Mouse (Mus musculus): Measurements from ENCODE around the gene Xkr8.
"Not testable (repeated sequence)": the region's sequence is repeated elsewhere in the genome, so short reads cannot be mapped to it uniquely, and the experiment has no call there.

Gene Xkr8

GRCm38 (mm10) chr4:132732148-132732684, at the start of gene Xkr8:
TSS of gene Xkr8 (minus strand) at chr4:132732546.
- peak; percentile 92 for DNase-seq (ENCODE audit: low spot score)

GRCm38 (mm10) chr4:132780288-132780687, 47.9 kb upstream of the Xkr8 start:
- DNase-seq (ENCODE audit: low spot score): peak; percentile 58

- no peak for DNase-seq (ENCODE audit: low spot score)
Observed at GRCm38 (mm10) chr4:132778562-132779201, 46.3 kb upstream of the Xkr8 start.

- peak; percentile 65 for DNase-seq (ENCODE audit: low spot score)
Observed at GRCm38 (mm10) chr4:132776764-132777163, 44.4 kb upstream of the Xkr8 start.

GRCm38 (mm10) chr4:132774905-132775304, 42.6 kb upstream of the Xkr8 start:
- no peak for DNase-seq (ENCODE audit: low spot score)

GRCm38 (mm10) chr4:132771776-132772175, 39.4 kb upstream of the Xkr8 start:
- DNase-seq (ENCODE audit: low spot score): no peak

GRCm38 (mm10) chr4:132767914-132768876, 35.8 kb upstream of the Xkr8 start, which contains the start of gene Rpa2:
TSS of gene Rpa2 (plus strand) at chr4:132768332.
- DNase-seq (ENCODE audit: low spot score): peak; percentile 100

GRCm38 (mm10) chr4:132763125-132763524, 30.8 kb upstream of the Xkr8 start:
- DNase-seq (ENCODE audit: low spot score): not testable (repeated sequence)

- DNase-seq (ENCODE audit: low spot score): no peak
Observed at GRCm38 (mm10) chr4:132762602-132763001, 30.3 kb upstream of the Xkr8 start.

GRCm38 (mm10) chr4:132760296-132760695, 27.9 kb upstream of the Xkr8 start:
- no peak for DNase-seq (ENCODE audit: low spot score)

- no peak for DNase-seq (ENCODE audit: low spot score)
Observed at GRCm38 (mm10) chr4:132757633-132758351, 25.4 kb upstream of the Xkr8 start.

GRCm38 (mm10) chr4:132756974-132757373, 24.6 kb upstream of the Xkr8 start, which contains the start of gene Smpdl3b:
TSS of gene Smpdl3b (minus strand) at chr4:132757252.
- DNase-seq (ENCODE audit: low spot score): peak; percentile 80

GRCm38 (mm10) chr4:132752992-132753391, 20.6 kb upstream of the Xkr8 start:
- DNase-seq (ENCODE audit: low spot score): no peak

GRCm38 (mm10) chr4:132749258-132749982, 17.1 kb upstream of the Xkr8 start:
- DNase-seq (ENCODE audit: low spot score): no peak

GRCm38 (mm10) chr4:132748778-132749177, 16.4 kb upstream of the Xkr8 start:
- DNase-seq (ENCODE audit: low spot score): peak; percentile 43

- DNase-seq (ENCODE audit: low spot score): peak; percentile 84
Observed at GRCm38 (mm10) chr4:132747664-132748259, 15.4 kb upstream of the Xkr8 start.

- DNase-seq (ENCODE audit: low spot score): no peak
Observed at GRCm38 (mm10) chr4:132746911-132747517, 14.7 kb upstream of the Xkr8 start.

GRCm38 (mm10) chr4:132743992-132744911, 11.9 kb upstream of the Xkr8 start:
- DNase-seq (ENCODE audit: low spot score): no peak

GRCm38 (mm10) chr4:132741491-132741890, 9.1 kb upstream of the Xkr8 start:
- no peak for DNase-seq (ENCODE audit: low spot score)
